Mouse (Mus musculus) heart, postnatal 0 days (tissue): ENCODE results near the gene Siae. TPM values are rescaled to one million over a fixed set of nuclear protein-coding genes. Genes with fewer than 3 reads are reported as not detected.

Experiments
- ATAC-seq: fragments of 200-750 bp; cut with Nextera tagmentation; 2 replicates; pipeline ENCODE4 v1.8.0; 2017; ENCODE audit warnings: low read depth, moderate number of reproducible peaks, moderate library complexity; ENCODE audit not compliant: insufficient read depth
- DNase-seq: peaks from one replicate; pipeline ENCODE4 v3.0.0-alpha.2; 2016; ENCODE audit warnings: low spot score
- H3K27ac ChIP-seq: fragments of 300-500 bp; sonication (generic); 2 replicates; pipeline ENCODE4 v1.5.1; 2014; ENCODE audit warnings: low read depth, mild to moderate bottlenecking
- H3K27me3 ChIP-seq: fragments of 300-500 bp; sonication (generic); 2 replicates; pipeline ENCODE4 v1.6.1; 2014; ENCODE audit warnings: low read length, mixed read lengths; ENCODE audit not compliant: control insufficient read depth, insufficient read depth
- H3K36me3 ChIP-seq: fragments of 300-500 bp; sonication (generic); replicated peaks from 2 replicates; pipeline ENCODE4 v1.6.1; 2014; ENCODE audit warnings: low read length, mixed read lengths; ENCODE audit not compliant: control insufficient read depth, insufficient read depth
- H3K4me1 ChIP-seq: fragments of 300-500 bp; sonication (generic); 2 replicates; pipeline ENCODE4 v1.6.1; 2014; ENCODE audit warnings: antibody characterized with exemption; ENCODE audit not compliant: control insufficient read depth, insufficient read depth
- H3K4me2 ChIP-seq: fragments of 300-500 bp; sonication (generic); 2 replicates; pipeline ENCODE4 v1.6.1; 2014; ENCODE audit warnings: low read depth, mild to moderate bottlenecking, low read length, moderate library complexity
- H3K4me3 ChIP-seq: fragments of 300-500 bp; sonication (generic); 2 replicates; pipeline ENCODE4 v1.5.1; 2014; ENCODE audit warnings: low read depth, low read length
- H3K9ac ChIP-seq: fragments of 300-500 bp; sonication (generic); replicated peaks from 2 replicates; pipeline ENCODE4 v1.6.1; 2014; ENCODE audit warnings: low read depth, low read length, mixed read lengths
- H3K9me3 ChIP-seq: fragments of 300-500 bp; sonication (generic); replicated peaks from 2 replicates; pipeline ENCODE4 v1.6.1; 2016; ENCODE audit warnings: low read length; ENCODE audit not compliant: control insufficient read depth
- CTCF ChIP-seq: IDR thresholded peaks from 2 replicates; pipeline ENCODE4 v1.5.1; 2016; ENCODE audit warnings: antibody characterized with exemption, control low read depth, low read depth
- EP300 ChIP-seq: IDR thresholded peaks from 2 replicates; pipeline ENCODE4 v1.6.1; 2016; ENCODE audit warnings: antibody characterized with exemption, low read depth
- WGBS: fragments of 180-500 bp; shearing (Covaris S2); extraction: QIAGEN DNeasy Blood & Tissue Kit; methylation state at CpG from one replicate; pipeline ENCODE4 v1.1.7; 2014; 5-methylcytosine and 5-hydroxymethylcytosine counted together
- polyA plus RNA-seq: library from polyadenylated mRNA; unstranded; fragments of >200 nt; fragmentation: Nextera tagmentation; extraction: Ambion mirVana; gene quantifications from 2 replicates; pipeline ENCODE4 v1.2.1, GENCODE M21; 2015
- total RNA-seq: library from RNA; depleted of rRNA; stranded (reverse); fragments of >200 nt; gene quantifications from 2 replicates; pipeline ENCODE4 v1.2.3, GENCODE M21; 2014; ENCODE audit warnings: low replicate concordance

The Siae gene
- total and polyA plus RNA-seq, 2 experiments from 2014 or later, result 5.4 to 6.4 TPM

GRCm38 (mm10) chr9:37659413-37659812, 103.9 kb downstream of the Siae start:
- no peak for DNase-seq
- peaks cover 5% of the 10 kb centered on the region; the same call in 1 of the 2 replicates for H3K36me3 ChIP-seq
- H3K27ac ChIP-seq, result no peak overlapping the region
- no peak overlapping the region for H3K4me3 ChIP-seq
- no peak for ATAC-seq
- no peaks in the 10 kb centered on the region for H3K27me3 ChIP-seq
- TF ChIP-seq CTCF (no peak), EP300 (no peak)
- no peaks in the 10 kb centered on the region for H3K9me3 ChIP-seq
- H3K4me1 ChIP-seq, result peaks cover 6% of the 10 kb centered on the region; the same call in 1 of the 2 replicates
- H3K9ac ChIP-seq, result no peak overlapping the region
- no peak overlapping the region for H3K4me2 ChIP-seq
- WGBS, result 65% methylated on average over 6 of the region's 6 CpGs

GRCm38 (mm10) chr9:37663210-37663609, 107.7 kb downstream of the Siae start:
- 46% methylated on average over 1 of the region's 1 CpGs for WGBS
- no peak for TF ChIP-seq EP300
- TF ChIP-seq CTCF, result no peak
- Histone ChIP-seq H3K4me1 (no peaks in the 10 kb centered on the region), H3K36me3 (no peaks in the 10 kb centered on the region), H3K27ac (no peak overlapping the region), H3K27me3 (no peaks in the 10 kb centered on the region), H3K9ac (no peak overlapping the region), H3K9me3 (no peaks in the 10 kb centered on the region), H3K4me2 (no peak overlapping the region), H3K4me3 (no peak overlapping the region)
- no peak for DNase-seq
- no peak for ATAC-seq

GRCm38 (mm10) chr9:37664604-37665003, 109.1 kb downstream of the Siae start:
- no peak overlapping the region for H3K27ac ChIP-seq

GRCm38 (mm10) chr9:37666045-37666444, 110.5 kb downstream of the Siae start:
- TF ChIP-seq CTCF (no peak), EP300 (no peak)
- H3K9me3 ChIP-seq, result no peaks in the 10 kb centered on the region
- H3K9ac ChIP-seq, result no peak overlapping the region
- no peaks in the 10 kb centered on the region for H3K4me1 ChIP-seq
- no peak for DNase-seq
- H3K27me3 ChIP-seq, result no peaks in the 10 kb centered on the region
- no peak for ATAC-seq
- no peaks in the 10 kb centered on the region for H3K36me3 ChIP-seq
- WGBS, result 57% methylated on average over 7 of the region's 7 CpGs
- H3K4me3 ChIP-seq, result no peak overlapping the region
- no peak overlapping the region for H3K27ac ChIP-seq
- no peak overlapping the region for H3K4me2 ChIP-seq

More at GRCm38 (mm10) chr9:37664604-37665003, 109.1 kb downstream of the Siae start:
- H3K4me1 ChIP-seq, result no peaks in the 10 kb centered on the region
- DNase-seq, result no peak
- WGBS, result 28% methylated on average over 2 of the region's 2 CpGs
- H3K9me3 ChIP-seq, result no peaks in the 10 kb centered on the region
- ATAC-seq, result no peak
- H3K27me3 ChIP-seq, result no peaks in the 10 kb centered on the region
- no peak overlapping the region for H3K9ac ChIP-seq
- no peak overlapping the region for H3K4me2 ChIP-seq
- TF ChIP-seq CTCF, result no peak
- TF ChIP-seq EP300, result no peak
- H3K4me3 ChIP-seq, result no peak overlapping the region
- no peaks in the 10 kb centered on the region for H3K36me3 ChIP-seq

- Histone ChIP-seq H3K27me3 (no peaks in the 10 kb centered on the region), H3K27ac (no peak within 1 kb of the TSS), H3K4me2 (no peak within 1 kb of the TSS), H3K9ac (no peak within 1 kb of the TSS), H3K9me3 (no peaks in the 10 kb centered on the region), H3K36me3 (no peaks in the 10 kb centered on the region), H3K4me3 (no peak within 1 kb of the TSS), H3K4me1 (no peaks in the 10 kb centered on the region)
- ATAC-seq, result no peak
- WGBS, result 39% methylated on average over 6 of the region's 6 CpGs
- no peak for TF ChIP-seq CTCF
- TF ChIP-seq EP300, result no peak
- DNase-seq, result no peak
Observed at GRCm38 (mm10) chr9:37669115-37669514, 113.6 kb downstream of the Siae start, which contains the start of gene Panx3. Gene Panx3 (minus strand): TSS chr9:37669235.

GRCm38 (mm10) chr9:37669678-37670077, 114.2 kb downstream of the Siae start:
- ATAC-seq, result no peak
- 55% methylated on average over 4 of the region's 4 CpGs for WGBS
- no peak for DNase-seq
- Histone ChIP-seq H3K9me3 (no peaks in the 10 kb centered on the region), H3K27ac (no peak overlapping the region), H3K36me3 (no peaks in the 10 kb centered on the region), H3K27me3 (no peaks in the 10 kb centered on the region), H3K4me3 (no peak overlapping the region), H3K4me1 (no peaks in the 10 kb centered on the region), H3K9ac (no peak overlapping the region), H3K4me2 (no peak overlapping the region)
- TF ChIP-seq EP300, result no peak
- no peak for TF ChIP-seq CTCF
